Mouse (Mus musculus) T-helper 2 cell (primary cell): ENCODE measurements around the gene Atp2b4.
"Not testable (repeated sequence)": the region's sequence is repeated elsewhere in the genome, so short reads cannot be mapped to it uniquely, and the experiment has no call there.

Experiments
- in situ Hi-C: fragments of 300-600 bp; cut with MboI, MseI; formaldehyde crosslinking; loops from one replicate; pipeline ENCODE4 v1.15.1; 2025; ENCODE audit warnings: high pct_unique_total_duplicates

Gene Atp2b4

DNA sequence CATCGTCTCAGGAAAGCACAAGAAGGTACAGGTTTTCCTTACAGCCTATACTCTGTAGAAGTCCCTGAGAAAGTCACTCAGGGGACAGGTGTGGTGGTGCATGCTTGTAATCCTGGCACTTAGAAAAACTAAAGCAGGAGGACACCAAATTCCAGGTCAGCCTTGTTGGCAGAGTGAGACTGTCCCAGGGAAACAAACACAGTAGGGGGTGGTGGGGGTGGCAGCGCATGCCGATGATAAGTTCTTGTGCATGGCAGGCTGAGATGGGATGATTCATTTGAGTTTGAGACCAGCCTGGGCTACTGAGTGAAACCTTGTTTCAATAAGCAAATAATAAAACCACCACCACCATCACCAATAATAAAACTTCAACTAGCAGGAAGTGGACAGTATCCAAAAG lies 49.2 kb downstream of the Atp2b4 start:
- in situ Hi-C loops, result no loop called here

DNA sequence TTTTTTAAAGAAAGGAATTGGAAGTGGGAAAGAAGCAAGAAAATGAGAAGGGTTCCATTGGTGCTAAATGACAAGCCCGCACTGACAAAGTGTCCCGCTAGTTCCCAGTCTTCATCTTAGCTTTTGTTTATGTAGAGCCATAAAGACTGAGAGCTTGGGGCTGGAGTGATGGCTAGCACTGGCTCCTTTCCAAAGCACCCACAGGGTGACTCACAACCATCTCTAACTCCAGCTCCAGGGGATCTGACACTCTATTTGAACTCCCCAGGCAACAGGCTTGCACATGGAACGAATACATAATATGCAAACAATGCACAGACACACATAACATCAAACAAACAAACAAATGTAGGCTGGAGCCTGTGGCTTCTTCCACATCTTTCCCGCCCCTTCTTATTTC lies 50.9 kb downstream of the Atp2b4 start:
- in situ Hi-C loops, result no loop called here

DNA sequence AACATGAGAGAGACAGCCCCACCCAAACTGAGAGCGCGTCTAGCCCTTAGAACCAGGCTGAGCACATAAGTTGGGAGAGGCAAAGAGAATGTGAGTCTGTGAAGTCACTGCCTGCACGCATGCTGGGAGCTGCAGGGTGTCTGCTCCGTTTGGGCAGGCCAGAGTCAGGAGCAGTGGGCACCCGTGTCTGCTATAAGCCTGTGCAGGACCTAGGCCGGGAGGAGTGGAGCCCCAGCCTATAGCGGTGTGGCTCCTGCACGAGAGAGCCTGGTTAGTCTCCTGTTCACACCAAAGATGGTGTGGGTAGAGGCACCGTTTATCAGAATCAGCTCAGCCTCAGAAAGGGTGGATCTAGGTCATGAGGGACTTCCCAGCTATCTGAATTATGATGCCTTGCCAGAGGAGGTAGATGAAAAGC lies 55.8 kb downstream of the Atp2b4 start:
- in situ Hi-C loops, result no loop called here

DNA sequence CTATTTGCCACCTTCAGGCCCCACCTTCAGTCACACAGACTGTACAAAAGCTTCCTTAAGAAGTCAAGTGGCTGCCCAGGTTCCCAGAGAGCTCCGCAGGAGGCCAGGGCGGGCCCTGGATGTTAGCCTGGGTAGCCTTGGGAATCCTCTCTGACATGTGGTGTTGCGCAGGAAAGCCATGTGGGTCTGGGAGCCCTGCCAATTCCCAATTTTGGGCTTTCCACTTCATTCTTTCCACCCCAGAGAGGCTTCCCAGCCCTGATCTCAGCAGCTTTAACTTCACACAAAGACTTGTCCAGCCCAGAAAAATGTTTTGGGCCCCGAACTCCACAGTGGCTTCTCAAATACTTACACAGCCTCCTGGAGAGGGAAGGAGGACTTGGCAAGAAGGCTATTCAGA lies 56.2 kb downstream of the Atp2b4 start:
- in situ Hi-C loops, result no loop called here

DNA sequence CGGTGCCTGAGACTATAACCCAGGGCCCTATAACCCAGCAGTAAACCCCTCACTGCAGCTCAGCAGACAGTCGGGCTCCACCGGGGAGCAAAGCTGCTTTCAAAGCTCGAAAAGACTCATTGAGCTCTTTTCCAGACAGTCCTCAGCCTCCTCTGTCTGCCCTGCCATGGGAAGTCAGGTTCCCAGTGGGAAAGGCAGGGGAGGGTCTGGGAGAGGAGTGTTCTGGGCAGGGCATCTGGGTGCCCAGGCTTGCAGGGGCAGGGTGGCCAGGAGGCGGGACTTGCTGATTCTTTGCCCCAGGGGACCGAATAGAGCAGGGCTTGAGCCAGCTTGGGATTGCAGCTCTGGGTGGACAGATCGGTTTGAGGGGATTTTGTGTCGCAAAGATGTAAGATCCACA lies 58.3 kb downstream of the Atp2b4 start:
- in situ Hi-C loops, result no loop called here

DNA sequence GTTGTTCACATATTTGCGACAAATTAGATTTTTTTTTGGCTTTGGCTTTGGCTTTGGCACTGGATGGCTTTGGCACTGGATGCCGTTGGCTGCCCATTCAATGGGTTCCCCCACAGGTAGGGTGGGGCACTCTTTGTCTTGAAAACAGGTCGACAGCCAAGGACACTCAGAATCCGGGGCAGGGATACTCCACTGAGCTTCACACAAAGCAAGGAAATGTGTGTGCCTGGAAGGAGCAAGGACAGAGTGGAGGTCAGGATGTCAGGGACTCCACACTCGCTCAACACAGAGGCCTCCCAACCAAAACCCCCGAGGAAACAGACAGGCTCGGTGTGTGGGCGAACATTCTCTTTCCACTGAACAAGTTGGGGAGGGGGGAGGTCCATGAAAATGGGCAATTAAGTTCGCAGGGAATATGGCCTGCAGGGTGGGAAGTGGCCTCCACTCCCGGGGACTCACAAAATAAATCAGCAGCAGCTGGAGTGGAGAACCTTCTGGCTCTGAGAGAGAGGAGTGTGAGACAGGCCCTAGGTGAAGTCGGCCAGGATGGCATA lies 58.9 kb downstream of the Atp2b4 start:
- in situ Hi-C loops, result no loop called here

DNA sequence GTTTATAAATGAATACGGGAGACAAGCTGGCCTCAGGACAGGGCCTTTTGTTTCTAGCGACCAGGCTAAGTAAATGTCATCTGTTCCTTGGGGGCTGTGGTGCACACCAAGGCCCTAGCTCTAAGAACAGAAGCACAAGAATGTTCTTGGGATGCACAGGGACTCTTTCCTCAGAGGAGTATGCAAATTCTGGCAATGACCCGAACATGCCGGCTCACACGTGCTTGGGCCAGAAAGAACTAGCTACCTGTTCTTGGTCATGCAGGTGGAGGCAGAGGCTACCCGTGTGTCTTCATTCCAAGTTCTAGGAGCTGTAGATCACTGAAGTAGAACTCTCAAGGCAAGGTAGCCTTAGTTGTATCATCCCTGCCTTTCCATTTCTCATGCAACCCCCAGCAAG lies 59.7 kb downstream of the Atp2b4 start:
- in situ Hi-C loops, result no loop called here

DNA sequence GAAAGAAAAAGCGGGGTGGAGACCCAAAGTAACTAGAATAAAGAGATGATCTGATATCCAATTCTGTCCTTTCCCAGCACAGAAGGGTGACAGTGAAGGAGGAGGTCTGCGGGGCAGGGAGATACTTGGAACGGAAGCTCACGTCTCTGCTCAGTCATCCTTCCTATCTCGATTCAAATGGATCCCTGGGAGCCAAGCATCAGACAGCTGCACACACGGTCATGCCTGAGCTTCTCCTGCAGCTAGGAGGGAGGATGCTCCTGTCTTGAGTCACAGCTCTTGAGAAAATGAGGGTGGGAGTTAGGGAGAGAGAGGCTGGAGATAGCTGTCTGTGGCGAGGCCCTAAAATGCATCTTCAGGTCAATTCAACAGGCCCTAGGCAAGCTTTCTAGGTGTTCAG lies 64.2 kb downstream of the Atp2b4 start:
- in situ Hi-C loops, result loop anchor here (5.0 kb wide), 2 partner anchors 161 to 311 kb away; no protein-coding TSS in a partner anchor

DNA sequence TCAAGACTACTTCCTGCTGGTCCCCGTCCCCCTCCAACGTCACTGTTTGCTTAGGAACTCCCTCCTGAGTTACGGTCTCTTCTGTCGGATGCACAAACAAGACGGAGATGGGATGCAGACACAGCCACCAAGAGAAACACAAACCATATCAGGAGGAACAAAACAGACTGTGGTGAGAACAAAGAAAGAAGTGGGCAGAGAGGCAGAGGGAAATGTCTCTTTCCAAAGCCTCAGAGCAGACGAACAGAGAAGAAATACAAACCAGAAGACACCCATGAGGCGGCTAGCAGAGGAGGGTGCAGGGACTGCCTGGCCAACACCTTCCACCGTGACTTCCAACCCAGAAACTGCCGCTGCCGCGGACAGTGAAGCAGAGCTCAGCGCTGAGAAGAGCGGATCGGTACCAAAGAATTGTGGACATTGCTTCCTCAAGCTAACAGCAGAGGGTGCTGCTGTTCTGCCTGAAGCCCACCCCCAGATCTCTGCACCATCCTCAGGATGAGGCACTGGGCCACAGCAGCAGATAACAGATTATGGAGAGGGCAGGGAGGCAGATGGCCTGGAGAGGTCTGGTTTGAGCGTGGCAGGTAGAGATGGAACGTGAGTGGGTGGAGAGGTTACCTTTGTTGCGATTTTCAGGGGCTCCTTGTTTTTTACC lies 64.7 kb downstream of the Atp2b4 start:
- in situ Hi-C loops, result loop anchor here (5.0 kb wide), 2 partner anchors 161 to 311 kb away; no protein-coding TSS in a partner anchor

DNA sequence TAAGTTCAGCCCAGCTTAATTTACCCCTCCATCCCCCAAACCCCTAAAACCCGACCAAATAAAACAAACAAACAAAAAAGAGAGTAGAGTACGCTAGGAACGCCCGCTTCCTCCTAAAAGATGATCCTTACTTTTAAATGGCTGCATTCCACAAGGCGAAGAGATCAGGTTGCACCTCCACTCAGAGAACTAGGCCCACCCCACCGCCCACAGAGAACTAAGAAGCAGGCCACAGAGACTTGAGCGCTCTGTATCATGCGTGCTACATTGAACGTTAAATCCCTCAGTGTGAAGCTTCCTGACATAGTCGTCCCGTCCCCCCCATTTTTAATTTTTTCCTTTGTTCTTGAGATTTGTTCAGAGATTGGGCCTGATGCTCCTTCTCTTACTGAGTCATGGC lies 68.0 kb downstream of the Atp2b4 start:
- in situ Hi-C loops, result no loop called here

DNA sequence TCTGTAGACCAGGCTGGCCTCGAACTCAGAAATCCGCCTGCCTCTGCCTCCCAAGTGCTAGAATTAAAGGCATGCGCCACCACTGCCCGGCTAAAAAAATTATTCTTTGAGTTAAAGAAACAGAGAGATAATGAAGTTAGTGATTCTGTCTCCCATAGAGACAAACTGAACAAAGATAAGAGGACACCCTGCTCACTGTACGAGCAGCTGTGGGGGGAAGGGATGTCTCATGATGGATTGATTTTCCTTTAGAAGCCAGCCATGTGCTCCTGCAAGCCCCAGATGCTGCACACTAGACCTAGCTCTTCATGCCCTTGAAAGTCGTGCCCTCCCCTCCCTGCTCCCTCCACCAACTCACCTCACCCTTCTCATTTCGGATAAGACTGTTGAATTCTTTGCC lies 72.5 kb downstream of the Atp2b4 start:
- in situ Hi-C loops, result no loop called here

DNA sequence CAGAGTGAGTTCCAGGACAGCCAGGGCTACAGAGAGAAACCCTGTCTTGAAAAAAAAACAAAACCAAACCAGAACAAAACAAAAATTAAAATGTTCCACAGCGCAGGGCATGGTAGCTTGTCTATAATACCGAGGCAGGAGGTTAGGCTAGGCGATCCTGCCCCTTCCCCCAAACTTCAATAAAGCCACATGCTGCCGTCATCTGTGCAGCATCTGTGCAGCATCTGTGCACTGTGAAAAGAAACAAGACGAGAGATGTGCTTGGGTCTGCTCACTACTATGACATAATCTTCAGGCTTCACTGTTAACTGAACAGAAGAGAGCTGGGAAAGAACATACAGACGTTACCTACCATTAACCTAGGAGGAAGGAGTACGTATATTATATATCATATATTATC lies 80.5 kb downstream of the Atp2b4 start:
- in situ Hi-C loops, result no loop called here

DNA sequence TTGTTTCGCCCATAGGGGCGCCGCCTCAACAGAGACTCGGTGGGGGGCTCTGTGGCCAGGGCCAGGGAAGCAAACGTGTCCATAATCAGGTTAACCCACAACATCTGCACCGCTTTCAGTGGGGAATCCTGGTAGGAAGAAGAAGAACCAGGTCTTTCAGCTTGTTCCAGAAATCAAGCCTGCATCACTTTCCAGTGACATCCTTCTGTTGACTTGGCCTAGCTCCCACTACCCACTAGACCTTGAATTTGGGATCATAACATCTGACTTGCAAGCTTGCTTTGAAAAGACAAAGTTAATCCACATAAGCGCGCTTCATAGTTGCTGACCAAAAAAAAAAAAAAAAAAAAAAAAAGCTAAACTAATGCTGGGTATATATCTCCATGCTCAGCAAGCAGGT lies 82.1 kb downstream of the Atp2b4 start:
- in situ Hi-C loops, result no loop called here

DNA sequence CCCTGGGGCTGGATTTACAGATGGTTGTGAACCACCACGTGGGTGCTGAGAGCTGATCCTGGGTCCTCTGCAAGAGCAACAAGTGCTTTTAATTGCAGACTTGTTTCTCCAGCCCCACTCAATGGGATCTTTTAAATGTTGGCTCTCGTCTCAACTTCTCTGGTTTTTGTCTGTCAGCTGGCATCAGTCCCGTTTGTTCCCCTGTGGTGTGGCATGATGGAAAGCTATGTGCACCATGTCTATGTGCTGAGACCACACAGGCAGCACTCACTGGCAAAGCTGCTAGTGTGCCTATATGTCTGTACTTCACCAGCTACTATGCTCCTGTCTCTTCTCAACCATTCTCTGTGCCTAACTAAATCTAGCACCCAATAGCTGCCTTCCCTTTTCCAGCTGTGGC lies 82.5 kb downstream of the Atp2b4 start:
- in situ Hi-C loops, result no loop called here

DNA sequence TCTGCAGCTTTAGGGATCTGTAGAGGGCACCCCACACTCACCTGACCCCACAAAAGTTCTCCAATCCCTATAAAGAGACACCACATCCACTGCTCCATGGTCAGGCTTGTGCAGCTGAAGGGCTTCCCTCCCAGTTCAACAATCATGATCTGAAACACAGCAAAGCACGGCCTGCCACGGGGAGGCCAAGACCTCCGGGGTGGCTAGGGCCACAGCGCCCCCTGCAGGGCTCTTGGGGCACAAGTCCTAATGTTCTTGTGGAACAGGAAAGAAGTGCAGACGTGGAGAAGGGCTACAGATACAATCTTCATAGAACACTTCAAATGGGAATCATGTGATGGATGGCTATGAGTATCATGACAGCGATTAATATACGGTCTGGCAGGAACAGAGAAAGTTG lies 84.4 kb downstream of the Atp2b4 start:
- in situ Hi-C loops, result no loop called here

DNA sequence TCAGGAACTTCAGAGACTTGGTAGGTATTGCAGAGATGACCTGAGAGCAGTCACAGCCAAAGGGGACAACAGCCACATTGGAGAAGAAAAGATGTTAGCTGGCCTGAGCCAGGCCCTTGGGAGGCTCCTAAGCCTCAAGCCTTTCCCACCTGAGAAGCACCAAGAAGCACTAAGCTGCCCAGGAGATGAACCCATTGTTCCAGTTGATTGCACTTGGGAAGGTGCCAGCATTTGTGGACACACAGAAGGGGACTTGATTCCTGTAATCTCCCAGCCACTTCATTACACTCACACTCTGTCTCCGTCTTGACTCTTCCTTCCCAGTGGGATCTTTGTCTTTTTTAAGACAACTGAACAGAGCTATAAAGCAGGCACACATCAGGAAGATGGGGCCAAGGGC lies 85.7 kb downstream of the Atp2b4 start:
- in situ Hi-C loops, result no loop called here

DNA sequence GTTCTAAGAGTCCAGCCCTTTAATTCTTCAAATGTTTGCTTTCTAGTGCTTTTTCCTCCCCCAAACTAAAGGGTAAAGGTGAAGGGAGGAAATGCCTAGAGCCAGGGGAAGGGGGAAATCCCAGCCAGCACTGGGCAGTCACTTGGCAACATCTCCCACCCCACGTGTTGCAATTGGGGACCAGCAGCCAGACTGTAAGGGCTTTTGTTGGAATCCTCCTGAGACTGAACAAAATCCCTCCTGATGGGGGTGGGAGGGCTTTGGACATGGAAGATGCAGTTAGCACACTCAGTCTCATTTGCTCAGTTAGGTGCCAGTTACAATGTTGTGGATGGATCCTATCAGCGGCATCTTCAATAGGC lies 87.9 kb downstream of the Atp2b4 start:
- in situ Hi-C loops, result no loop called here

DNA sequence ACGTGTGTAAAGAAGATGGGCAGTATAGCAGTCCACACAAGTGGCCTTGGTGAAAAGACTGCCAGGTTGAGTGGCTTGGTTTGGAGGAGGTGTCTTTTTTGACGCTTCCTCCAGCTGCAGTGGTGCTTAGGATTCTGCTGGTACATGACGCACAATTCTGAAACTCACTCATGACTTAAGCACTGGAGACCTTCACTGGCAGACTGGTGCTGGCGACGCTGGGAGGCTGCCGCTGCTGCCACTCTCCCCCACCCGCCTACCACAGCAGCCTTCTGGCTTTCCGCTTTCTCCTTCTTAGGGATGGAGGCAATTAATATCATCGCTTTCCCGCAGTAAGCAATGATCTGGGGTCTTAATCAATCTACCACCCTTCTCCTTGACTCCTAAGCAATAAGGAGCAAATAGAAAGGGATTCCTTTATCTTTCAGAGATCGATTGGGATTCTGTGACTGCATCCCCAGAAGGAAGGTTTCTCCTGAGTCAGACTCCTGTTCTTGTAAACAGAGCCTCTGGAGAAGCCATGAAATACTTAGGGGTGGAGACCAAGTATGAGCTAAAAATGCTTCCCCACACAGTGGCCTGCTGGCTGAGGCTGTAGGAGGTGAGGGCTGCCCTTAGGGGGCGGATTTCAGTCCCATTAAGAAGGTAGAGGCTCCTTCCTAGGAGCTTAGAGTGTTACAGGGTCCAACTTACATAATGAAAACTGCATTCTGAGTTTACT lies 88.4 kb downstream of the Atp2b4 start:
- in situ Hi-C loops, result no loop called here

DNA sequence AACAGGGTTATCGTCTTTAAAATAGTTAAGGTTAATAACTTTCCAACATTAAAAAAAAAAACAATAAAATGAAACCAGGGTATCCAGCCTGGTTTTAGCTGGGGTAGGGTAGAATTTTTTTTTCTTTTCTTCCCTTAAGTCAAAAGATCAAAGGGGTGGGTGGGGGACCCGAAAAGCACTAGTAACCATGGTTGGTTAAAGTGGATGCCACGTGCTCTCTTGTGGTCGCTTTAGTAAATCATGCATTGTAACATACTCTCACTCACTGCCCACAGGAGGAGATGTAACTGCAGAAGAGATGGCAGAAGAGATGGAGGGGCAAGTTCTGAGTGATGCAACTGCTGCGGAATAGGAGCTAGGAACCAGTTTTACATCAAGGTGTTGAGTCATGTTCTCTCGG lies 89.5 kb downstream of the Atp2b4 start:
- in situ Hi-C loops, result no loop called here

DNA sequence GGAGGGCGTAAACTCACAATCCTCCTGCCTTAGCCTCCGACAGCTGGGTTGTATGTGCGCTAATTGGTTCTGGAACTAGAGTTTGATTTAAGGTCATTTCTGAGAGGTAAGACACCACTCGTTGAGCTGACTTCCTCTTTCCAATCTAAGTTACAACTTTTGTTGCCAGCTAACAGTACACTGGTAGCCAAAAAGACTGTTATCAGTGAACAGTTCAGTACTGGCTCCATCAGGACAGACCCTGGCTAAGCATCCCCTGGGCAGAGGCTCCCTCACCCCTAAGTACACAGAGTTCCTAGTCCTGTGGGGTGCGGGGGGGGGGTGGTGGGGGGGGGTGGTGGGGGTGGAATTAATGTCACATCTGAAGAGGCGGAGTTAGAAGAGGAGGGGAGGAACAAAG lies 89.9 kb downstream of the Atp2b4 start:
- in situ Hi-C loops, result no loop called here

DNA sequence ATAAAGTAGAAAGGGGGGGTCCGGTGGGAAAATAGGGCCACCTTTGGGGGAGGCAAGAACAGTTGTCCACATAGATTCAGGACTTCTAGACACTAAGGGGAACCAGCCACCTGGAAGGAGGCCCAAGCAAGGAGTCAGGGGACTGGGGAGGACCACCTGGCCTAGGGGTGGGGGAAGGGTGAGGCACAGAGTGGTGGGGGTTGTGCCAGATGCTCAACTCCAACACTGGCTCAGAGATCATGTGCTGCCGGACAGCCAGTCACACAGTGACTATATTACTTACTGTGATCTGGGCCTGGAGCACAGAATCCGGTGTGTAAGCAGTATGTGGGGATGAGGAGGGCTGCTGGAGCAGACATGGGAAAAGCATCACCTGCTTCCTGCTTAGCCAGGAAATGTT lies 91.5 kb downstream of the Atp2b4 start:
- in situ Hi-C loops, result loop anchor here (5.0 kb wide), 1 partner anchor 82 kb away; no protein-coding TSS in a partner anchor

DNA sequence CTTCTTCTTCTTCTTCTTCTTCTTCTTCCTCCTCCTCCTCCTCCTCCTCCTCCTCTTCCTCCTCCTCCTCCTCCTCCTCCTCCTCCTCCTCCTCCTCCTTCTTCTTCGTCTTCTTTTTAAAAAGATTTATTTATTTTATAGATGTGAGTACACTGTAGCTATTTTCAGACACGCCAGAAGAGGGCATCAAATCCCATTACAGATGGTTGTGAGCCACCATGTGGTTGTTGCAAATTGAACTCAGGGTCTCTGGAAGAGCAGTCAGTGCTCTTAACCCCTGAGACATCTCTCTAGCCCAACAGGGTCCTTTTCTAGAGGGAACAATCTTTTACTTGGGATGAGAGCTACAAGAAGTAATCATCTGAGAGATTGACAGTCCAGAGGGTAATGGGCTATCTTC lies 99.0 kb downstream of the Atp2b4 start:
- in situ Hi-C loops, result not testable (repeated sequence)

DNA sequence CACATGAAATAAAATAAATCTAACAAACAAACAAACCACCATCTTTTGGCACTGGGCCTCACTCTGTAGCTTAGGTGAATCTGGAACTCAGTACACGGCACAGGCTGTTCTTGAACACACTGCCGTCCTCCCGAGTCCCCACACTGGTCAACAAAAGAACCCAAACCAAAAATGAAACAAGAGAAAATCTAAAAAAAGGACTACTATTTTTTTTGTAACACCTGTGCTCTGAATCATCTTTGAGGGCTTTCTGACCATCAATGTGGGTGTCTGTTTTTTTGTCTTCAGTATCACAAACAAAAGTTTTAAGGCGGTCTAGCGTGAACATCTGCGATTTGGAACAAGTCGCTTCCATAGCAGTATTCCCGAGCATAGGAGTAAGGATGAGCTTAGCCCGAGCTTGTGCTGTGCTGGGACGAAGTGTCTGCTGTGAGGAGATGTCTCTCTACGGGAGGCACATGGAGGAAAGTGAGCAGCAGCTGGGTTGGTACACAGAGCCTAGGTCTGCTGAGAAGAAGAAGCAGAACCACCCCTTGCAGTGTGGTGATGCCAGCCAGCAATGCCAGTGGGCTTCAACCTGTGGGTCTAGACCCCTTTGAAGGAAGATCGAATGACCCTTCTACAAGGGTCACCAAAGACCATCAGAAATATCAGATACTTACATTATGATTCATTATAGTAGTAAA lies 102.8 kb downstream of the Atp2b4 start:
- in situ Hi-C loops, result no loop called here
